Mouse (Mus musculus) gastrocnemius, postnatal 4 days (tissue): ENCODE data around the gene Myo1f. TPM values are rescaled to one million over a fixed set of nuclear protein-coding genes. Genes with fewer than 3 reads are reported as not detected.

Experiments used
- DNase-seq, 2 experiments: peaks; one replicate each; pipeline ENCODE4 v3.0.0; 2021 to 2022; ENCODE audit warnings: low spot score in 2 of 2, mixed read lengths in 2 of 2
- total RNA-seq, 2 experiments: library from RNA; stranded (reverse); gene quantifications; 2 replicates each; pipeline ENCODE4 v1.2.3; 2021

Myo1f gene
- total RNA-seq, 2 experiments from 2014 or later = 3.0 to 4.3 TPM

DNA sequence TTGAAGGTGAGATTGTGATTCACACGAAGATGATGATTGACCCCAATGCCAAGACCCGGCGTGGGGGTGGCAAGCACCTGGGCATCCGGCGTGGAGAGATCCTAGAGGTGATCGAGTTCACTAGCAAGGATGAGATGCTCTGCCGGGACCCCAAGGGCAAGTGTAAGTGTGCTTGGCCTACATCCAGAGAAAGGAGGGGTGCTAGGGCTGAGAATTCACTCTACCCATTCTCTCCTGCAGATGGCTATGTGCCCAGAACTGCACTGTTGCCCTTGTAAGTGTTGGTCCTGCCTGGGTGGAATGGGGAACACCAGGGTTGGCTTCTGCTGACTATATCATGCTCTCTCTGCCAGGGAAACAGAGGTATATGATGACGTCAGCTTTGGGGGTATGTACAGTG is 89.6 kb downstream of the Myo1f start:
- DNase-seq = no peak

DNA sequence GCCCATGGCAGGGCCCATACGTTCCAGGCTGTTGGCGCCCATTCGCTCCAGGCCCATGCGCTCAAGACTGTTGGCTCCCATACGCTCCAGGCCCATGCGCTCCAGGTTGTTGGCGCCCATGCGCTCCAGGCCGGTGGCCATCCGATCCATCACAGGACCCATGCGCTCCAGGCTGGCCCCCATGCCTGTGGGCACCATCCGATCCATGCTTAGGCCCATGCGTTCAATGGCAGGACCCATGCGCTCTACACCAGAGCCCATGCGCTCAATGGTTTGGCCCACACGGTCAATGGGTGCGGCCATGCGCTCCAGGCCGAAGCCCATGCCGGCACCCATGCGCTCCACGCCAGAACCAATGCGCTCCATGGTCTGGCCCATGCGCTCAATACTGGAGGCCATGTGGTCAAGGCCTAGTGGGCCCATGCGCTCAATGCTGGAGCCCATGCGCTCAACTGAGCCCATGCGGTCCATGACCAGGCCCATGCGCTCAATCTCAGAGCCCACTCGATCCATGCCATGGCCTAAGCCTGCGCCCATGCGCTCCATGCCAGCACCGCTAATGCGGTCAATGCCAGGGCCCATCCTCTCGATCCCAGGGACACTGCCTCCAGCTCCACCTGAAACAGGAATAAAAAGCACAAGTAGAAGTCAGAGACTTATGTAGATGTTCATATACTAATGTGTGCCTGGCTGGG is 94.4 kb downstream of the Myo1f start:
- DNase-seq = no peak

Other genes starting within 250 kb of the Myo1f start
- gene Zfp81, start 196.8 kb upstream of the Myo1f start, total RNA-seq = 1 to 10 TPM; 8.7 to 9.4 TPM
- 1 to 10 TPM; 6.6 to 9.7 TPM for gene Zfp101, start 161.1 kb upstream of the Myo1f start, total RNA-seq
- gene Actl9, start 122.8 kb upstream of the Myo1f start, total RNA-seq = not detected
- 10 to 100 TPM; 42.1 to 57.6 TPM for gene Adamts10, start 31.5 kb upstream of the Myo1f start, total RNA-seq
- gene Zfp414, start 73.4 kb downstream of the Myo1f start, total RNA-seq = 10 to 100 TPM; 28.2 to 32.7 TPM
- 1 to 10 TPM in 1 of 2 experiments, under 1 TPM in 1; 0.96 to 1.5 TPM for gene Pram1, start 82.3 kb downstream of the Myo1f start, total RNA-seq
- gene Hnrnpm, start 131.2 kb downstream of the Myo1f start, total RNA-seq = 100 to 1,000 TPM; 145 to 171 TPM
- 10 to 100 TPM; 67.5 to 67.8 TPM for gene March2, start 163.0 kb downstream of the Myo1f start, total RNA-seq
- gene Rab11b, start 204.8 kb downstream of the Myo1f start, total RNA-seq = 100 to 1,000 TPM; 194 to 218 TPM
- gene Angptl4, start 226.1 kb downstream of the Myo1f start, total RNA-seq = 10 to 100 TPM; 22.5 to 43.8 TPM